Mouse (Mus musculus) embryo, embryonic 10.5 days (tissue): ENCODE data around the gene A030003K21Rik.

Source experiments
- DNase-seq: peaks from one replicate; pipeline ENCODE4 v3.0.0-alpha.2; 2015; ENCODE audit warnings: low spot score

A030003K21Rik gene

DNA sequence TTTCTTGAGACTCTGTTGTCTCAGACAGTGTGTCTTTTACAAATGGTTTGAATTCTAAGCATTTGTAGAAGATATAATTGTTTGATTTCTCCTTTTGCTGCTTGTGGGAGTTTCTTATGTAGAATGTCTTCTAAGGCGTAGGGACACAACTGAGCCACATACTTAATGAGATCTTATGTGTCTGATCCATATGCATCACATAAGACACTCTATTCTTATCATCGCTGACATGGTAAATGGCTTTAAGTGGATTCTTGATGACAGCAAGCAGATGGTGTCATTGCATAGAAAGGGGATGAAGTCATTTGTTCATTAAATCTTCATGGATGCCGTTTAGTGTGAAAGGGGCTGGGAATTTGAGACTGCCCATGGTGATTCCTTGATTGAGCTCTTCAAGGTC lies 37.3 kb downstream of the A030003K21Rik start:
- peak; percentile 8 for DNase-seq

DNA sequence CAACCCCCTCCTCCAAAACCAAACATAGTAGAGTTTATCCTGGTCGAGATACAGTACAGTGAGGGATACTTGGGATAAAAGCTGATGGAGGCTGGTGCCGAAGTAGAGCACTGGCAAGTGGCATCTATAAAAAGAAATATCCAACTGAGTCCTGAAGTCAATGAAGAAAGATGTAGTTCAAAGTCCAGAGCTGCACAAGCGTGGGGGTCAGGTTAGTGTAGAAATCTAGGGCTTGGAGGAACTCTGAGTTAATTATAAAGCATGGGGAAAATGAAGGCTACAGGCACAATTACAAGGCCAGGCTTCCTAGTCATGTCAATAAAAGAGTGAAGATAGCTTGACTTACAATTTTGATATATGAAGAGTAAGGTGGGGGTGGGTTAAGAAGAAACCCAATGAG lies 42.0 kb downstream of the A030003K21Rik start:
- no peak for DNase-seq

DNA sequence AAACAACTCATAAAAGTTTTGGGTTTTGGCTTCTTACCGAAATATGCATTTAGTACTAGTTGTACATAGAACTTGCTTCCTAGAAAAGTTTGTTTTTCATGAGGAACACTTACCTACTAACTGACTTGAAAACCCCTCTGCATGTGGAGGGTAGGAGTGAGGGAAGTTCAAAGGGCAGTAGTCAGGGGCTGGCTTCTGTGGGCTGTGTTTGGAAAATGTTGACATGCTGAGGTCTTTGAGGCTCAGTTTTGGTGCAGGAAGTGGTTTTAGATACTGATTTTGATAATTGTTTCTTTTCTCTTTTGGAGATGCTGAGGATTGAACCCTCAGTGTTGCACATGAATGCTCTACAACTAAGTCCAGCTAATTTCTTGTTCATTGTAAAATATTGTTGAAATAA lies 42.6 kb downstream of the A030003K21Rik start:
- DNase-seq = no peak

DNA sequence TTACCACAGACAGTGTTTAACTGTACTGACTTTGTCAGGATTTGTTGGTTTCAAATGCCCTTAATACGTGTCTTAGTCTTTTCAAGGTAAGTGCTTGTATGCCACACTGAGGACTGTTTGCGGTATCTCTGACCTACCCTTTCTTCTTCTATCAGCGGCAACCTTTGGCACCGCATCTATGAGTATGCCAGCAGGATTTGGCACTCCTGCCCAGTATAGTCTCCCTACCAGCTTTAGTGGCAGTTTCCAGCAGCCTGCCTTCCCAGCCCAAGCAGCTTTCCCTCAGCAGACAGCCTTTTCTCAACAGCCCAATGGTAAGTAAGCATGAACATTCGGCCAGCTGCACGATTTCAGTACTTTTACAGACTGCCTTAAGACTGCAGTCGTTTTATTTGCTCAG lies 49.9 kb downstream of the A030003K21Rik start:
- no peak for DNase-seq
